Mouse (Mus musculus): ENCODE data around the gene Casz1.

DNA sequence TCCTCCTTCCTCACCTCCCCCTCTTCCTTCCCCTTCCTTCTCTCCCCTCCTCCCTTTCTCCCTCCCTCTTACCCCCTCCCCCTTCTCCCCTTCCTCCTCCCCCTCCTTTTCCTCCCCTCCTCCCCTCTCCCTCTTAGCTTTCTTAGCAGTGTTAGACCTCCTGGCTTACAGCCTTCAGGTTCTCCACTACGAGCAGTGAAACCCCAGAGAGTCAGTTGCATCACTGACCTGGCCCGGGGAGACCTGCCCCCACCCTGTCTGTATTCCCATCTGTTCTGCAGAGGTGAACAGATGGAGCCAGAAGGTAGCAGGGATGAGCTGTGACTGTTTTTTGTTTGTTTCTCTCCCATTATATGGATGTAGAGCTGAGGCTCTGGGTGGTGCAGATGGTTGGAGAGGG lies 49.9 kb downstream of the Casz1 start:
- TF ChIP-seq TAL1 (IDR thresholded peaks at IDR 0.05; ENCODE audit: low read length) (no peak), GATA1 (IDR thresholded peaks at IDR 0.05; ENCODE audit: low read length) (no peak)
